In the genomic region with DNA sequence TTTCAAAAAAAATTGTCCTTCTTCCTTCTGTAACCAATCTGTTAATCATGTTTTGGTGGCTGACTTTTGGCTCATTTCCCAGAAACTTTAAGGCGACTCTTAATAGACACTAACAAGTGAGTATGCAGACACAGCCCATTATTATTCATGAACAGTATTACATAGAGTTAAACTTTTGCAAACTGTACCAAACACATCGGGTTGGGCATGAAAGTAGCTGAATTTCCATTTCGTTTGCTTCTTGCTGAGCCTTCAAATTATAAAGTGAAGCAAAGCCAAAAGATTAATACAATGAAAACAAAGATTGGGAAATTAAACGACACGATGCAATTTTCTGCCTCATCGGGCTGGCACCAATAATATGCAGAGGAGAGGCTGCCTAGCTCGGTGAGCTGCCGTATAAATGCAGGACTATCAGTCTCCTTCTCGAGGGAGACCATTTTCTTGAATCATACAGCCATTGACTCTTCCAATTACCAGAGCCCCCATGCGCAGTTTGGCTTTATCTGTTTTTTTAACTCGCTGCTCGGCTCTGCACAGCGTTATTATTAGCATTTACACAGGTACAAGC, we compare ENCODE assay signal across 10 mouse cellular contexts.
A peak's percentile ranks its signal among the peaks of the same experiment; 100 is the strongest.
DNase-seq lines count a peak whose midpoint lies in the region; ATAC-seq and TF ChIP-seq lines count a peak whose summit lies in the region.
"Had no signal": no experiment of that assay in that cellular context is flagged by ENCODE, and none has a peak within 500 bp of the region (broad histone marks: within the 10 kb centered on the region; RNA-seq: fewer than 3 reads in every experiment).

No protein-coding gene starts in this region.

- no peak for ATAC-seq in liver, embryonic 11.5 days (replicated peaks; ENCODE audit: low FRiP score)
- ATAC-seq in forebrain, embryonic 16.5 days, result peak; percentile 86
- ATAC-seq in limb, embryonic 12.5 days (ENCODE audit: insufficient number of reproducible peaks, insufficient read depth, low FRiP score, low TSS enrichment, low read depth), result no peak
- no peak for ATAC-seq in frontal cortex, adult (ENCODE audit: low TSS enrichment)

- no peaks in the 10 kb centered on the region for H3K36me3 ChIP-seq in liver, adult 2 months (ENCODE audit: control insufficient read depth, insufficient read depth, low read length)
- H3K36me3 ChIP-seq in liver, embryonic 11.5 days (ENCODE audit: control insufficient read depth, insufficient read depth, low read length), result no peaks in the 10 kb centered on the region
- H3K36me3 ChIP-seq in forebrain, embryonic 16.5 days (ENCODE audit: control insufficient read depth, insufficient read depth), result no peaks in the 10 kb centered on the region
- H3K36me3 ChIP-seq in limb, embryonic 12.5 days, result no peaks in the 10 kb centered on the region
- H3K36me3 ChIP-seq: limb, embryonic 15.5 days had no signal

- WGBS in liver, adult 2 months, result 76% methylated on average over 13 of the region's 13 CpGs
- WGBS in liver, embryonic 11.5 days, result 82% methylated on average over 13 of the region's 13 CpGs
- WGBS in forebrain, embryonic 16.5 days, result 24% methylated on average over 13 of the region's 13 CpGs
- 58% methylated on average over 13 of the region's 13 CpGs for whole genome bisulfite sequencing in limb, embryonic 12.5 days

- DNase-seq in cerebellum, postnatal 10 days, result peak; percentile 51 to 65
- DNase-seq in cerebellum, adult 18-20 months, result no peak
- DNase-seq in liver, adult 2 months (ENCODE audit: extremely low read depth, low read depth, low spot score), result peak; percentile 5
- DNase-seq in liver, embryonic 11.5 days (ENCODE audit: low spot score), result no peak
- no peak for DNase-seq in thymus, postnatal 25 days
- DNase-seq: B cell, adult 2 months had no signal

- H3K9ac ChIP-seq in liver, adult 2 months (ENCODE audit: low read depth, low read length), result no peak overlapping the region
- no peak overlapping the region for H3K9ac ChIP-seq in liver, embryonic 11.5 days (ENCODE audit: low read depth, low read length)
- H3K9ac ChIP-seq in forebrain, embryonic 16.5 days (replicated peaks; ENCODE audit: low read depth, low read length), result no peak overlapping the region
- no peak overlapping the region for H3K9ac ChIP-seq in limb, embryonic 12.5 days (replicated peaks)
- H3K9ac ChIP-seq: limb, embryonic 15.5 days had no signal

- no peak overlapping the region for H3K4me2 ChIP-seq in liver, embryonic 11.5 days
- H3K4me2 ChIP-seq in forebrain, embryonic 16.5 days (ENCODE audit: low read length), result peak overlapping the region; percentile 42
- no peak overlapping the region for H3K4me2 ChIP-seq in limb, embryonic 12.5 days
- H3K4me2 ChIP-seq: limb, embryonic 15.5 days had no signal

- no peaks in the 10 kb centered on the region for H3K79me2 ChIP-seq in liver, adult 2 months (ENCODE audit: control insufficient read depth, insufficient read depth, low read length)

- TF ChIP-seq CTCF in liver, adult 2 months (IDR thresholded peaks at IDR 0.05; ENCODE audit: low read depth, low read length), result no peak

- no peak overlapping the region for H3K27ac ChIP-seq in liver, adult 2 months (replicated peaks; ENCODE audit: insufficient read depth, low read depth, low read length)
- H3K27ac ChIP-seq in liver, embryonic 11.5 days (ENCODE audit: low read depth, low read length), result no peak overlapping the region
- H3K27ac ChIP-seq in forebrain, embryonic 16.5 days (ENCODE audit: low read length), result no peak overlapping the region
- 0 out of 2 replicates have a peak overlapping the region, but pooled peaks have one; percentile 23 for H3K27ac ChIP-seq in limb, embryonic 12.5 days

- H3K27me3 ChIP-seq in liver, adult 2 months (ENCODE audit: control insufficient read depth, insufficient read depth, low read length), result no peaks in the 10 kb centered on the region; the same call in 1 of the 2 replicates
- no peaks in the 10 kb centered on the region for H3K27me3 ChIP-seq in liver, embryonic 11.5 days (replicated peaks; ENCODE audit: control insufficient read depth, insufficient read depth, low read length)
- H3K27me3 ChIP-seq in forebrain, embryonic 16.5 days (replicated peaks; ENCODE audit: control insufficient read depth, insufficient read depth, low read length), result no peaks in the 10 kb centered on the region
- no peaks in the 10 kb centered on the region for H3K27me3 ChIP-seq in limb, embryonic 12.5 days
- H3K27me3 ChIP-seq: limb, embryonic 15.5 days had no signal

- H3K9me3 ChIP-seq in liver, embryonic 11.5 days (ENCODE audit: control insufficient read depth, low read length), result no peaks in the 10 kb centered on the region
- no peaks in the 10 kb centered on the region for H3K9me3 ChIP-seq in forebrain, embryonic 16.5 days (ENCODE audit: control insufficient read depth, low read length)
- H3K9me3 ChIP-seq in limb, embryonic 12.5 days, result no peaks in the 10 kb centered on the region
- H3K9me3 ChIP-seq: limb, embryonic 15.5 days had no signal

- TF ChIP-seq POLR2A in liver, adult 2 months (IDR thresholded peaks at IDR 0.05; ENCODE audit: extremely low read depth, insufficient read depth, low read length), result no peak

- H3K4me1 ChIP-seq in liver, adult 2 months (ENCODE audit: control insufficient read depth, insufficient read depth, low read length), result no peaks in the 10 kb centered on the region
- no peaks in the 10 kb centered on the region for H3K4me1 ChIP-seq in liver, embryonic 11.5 days (replicated peaks; ENCODE audit: control insufficient read depth, insufficient read depth, low read length)
- H3K4me1 ChIP-seq in forebrain, embryonic 16.5 days (replicated peaks; ENCODE audit: control insufficient read depth, insufficient read depth, low read length), result peaks cover 8% of the 10 kb centered on the region; the same call in 1 of the 2 replicates
- H3K4me1 ChIP-seq in limb, embryonic 12.5 days (replicated peaks), result peaks cover 31% of the 10 kb centered on the region

- no peak overlapping the region for H3K4me3 ChIP-seq in liver, adult 2 months (ENCODE audit: insufficient read depth, low read depth, low read length)
- no peak overlapping the region for H3K4me3 ChIP-seq in liver, embryonic 11.5 days (ENCODE audit: low read depth, low read length)
- peak overlapping the region; percentile 3; the same call in 1 of the 2 replicates for H3K4me3 ChIP-seq in forebrain, embryonic 16.5 days (replicated peaks; ENCODE audit: low read length)
- H3K4me3 ChIP-seq in limb, embryonic 12.5 days (replicated peaks), result no peak overlapping the region
- H3K4me3 ChIP-seq: limb, embryonic 15.5 days had no signal

Comparison
In these comparisons a context has a peak if more than half of its experiments do, and no peak if none do; other contexts are left out.
1. DNase-seq: peak in cerebellum, postnatal 10 days (2 of 2) and liver, adult 2 months (single experiment); none in cerebellum, adult 18-20 months (0 of 2), liver, embryonic 11.5 days (single experiment) and thymus, postnatal 25 days (single experiment).